Mouse (Mus musculus) testis, adult 2 months (tissue): ENCODE results near the gene A430078G23Rik. TPM values are rescaled to one million over a fixed set of nuclear protein-coding genes. Genes with fewer than 3 reads are reported as not detected.
"Not testable (repeated sequence)": the region's sequence is repeated elsewhere in the genome, so short reads cannot be mapped to it uniquely, and the experiment has no call there.

Source experiments
- H3K27ac ChIP-seq: fragments of 200-500 bp; 2 replicates; pipeline ENCODE4 v1.5.1; 2012; ENCODE audit warnings: low read depth, low read length; ENCODE audit not compliant: control insufficient read depth, insufficient read depth
- H3K27me3 ChIP-seq: fragments of 200-500 bp; 2 replicates; pipeline ENCODE4 v1.6.1; 2012; ENCODE audit warnings: mild to moderate bottlenecking, low read length, moderate library complexity; ENCODE audit not compliant: control insufficient read depth, insufficient read depth
- H3K36me3 ChIP-seq: fragments of 200-500 bp; 2 replicates; pipeline ENCODE4 v1.6.1; 2012; ENCODE audit warnings: mild to moderate bottlenecking, low read length; ENCODE audit not compliant: control insufficient read depth, insufficient read depth
- H3K4me1 ChIP-seq: fragments of 200-500 bp; 2 replicates; pipeline ENCODE4 v1.6.1; 2012; ENCODE audit warnings: low read length; ENCODE audit not compliant: control insufficient read depth, insufficient read depth
- H3K4me3 ChIP-seq: fragments of 200-500 bp; 2 replicates; pipeline ENCODE4 v1.5.1; 2012; ENCODE audit warnings: low read depth, mild to moderate bottlenecking, low read length, moderate library complexity, mixed read lengths; ENCODE audit not compliant: control insufficient read depth
- CTCF ChIP-seq: fragments of 200-500 bp; IDR thresholded peaks from 2 replicates; pipeline ENCODE4 v1.5.1; 2012; ENCODE audit warnings: low read depth, mild to moderate bottlenecking, inconsistent platforms, low read length, moderate library complexity; ENCODE audit not compliant: control insufficient read depth, insufficient read depth, insufficient replicate concordance
- POLR2A ChIP-seq: fragments of 200-500 bp; IDR thresholded peaks from 2 replicates; pipeline ENCODE4 v1.6.1; 2012; ENCODE audit warnings: low read depth, mild to moderate bottlenecking, inconsistent platforms, low read length, moderate library complexity; ENCODE audit not compliant: control insufficient read depth
- polyA plus RNA-seq: library from polyadenylated mRNA; depleted of rRNA; stranded (reverse); fragments of >200 nt; gene quantifications from 2 replicates; pipeline ENCODE4 v1.2.3, GENCODE M21; 2012

Gene A430078G23Rik
- polyA plus RNA-seq, 1 experiment: 0.46 TPM

DNA sequence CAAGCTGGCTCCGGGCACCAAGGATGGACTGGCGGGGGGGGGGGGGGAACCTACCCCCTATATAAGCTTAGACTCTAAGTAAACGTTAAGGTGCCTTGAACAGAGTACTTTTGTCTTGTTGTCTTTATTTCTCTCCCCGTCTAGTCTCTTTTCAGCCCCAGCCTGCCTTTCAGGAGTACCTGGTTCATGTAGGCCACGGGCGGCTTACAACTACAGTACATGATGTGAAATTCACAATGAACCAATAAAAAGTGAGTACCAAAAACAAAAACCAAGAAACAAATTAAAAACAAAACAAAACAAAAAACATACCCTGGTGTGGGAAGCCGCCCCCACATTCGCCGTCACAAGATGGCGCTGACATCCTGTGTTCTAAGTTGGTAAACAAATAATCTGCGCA, 15.2 kb upstream of the A430078G23Rik start:
- TF ChIP-seq POLR2A (no peak), CTCF (no peak)
- Histone ChIP-seq H3K4me1 (no peaks in the 10 kb centered on the region), H3K36me3 (no peaks in the 10 kb centered on the region), H3K4me3 (no peak overlapping the region), H3K27ac (no peak overlapping the region), H3K27me3 (no peaks in the 10 kb centered on the region)

- H3K4me3 ChIP-seq, H3K27ac ChIP-seq, H3K27me3 ChIP-seq, H3K4me1 ChIP-seq, H3K36me3 ChIP-seq: not testable (repeated sequence)
Observed at GRCm38 (mm10) chr8:3340711-3341110, 12.5 kb upstream of the A430078G23Rik start.

DNA sequence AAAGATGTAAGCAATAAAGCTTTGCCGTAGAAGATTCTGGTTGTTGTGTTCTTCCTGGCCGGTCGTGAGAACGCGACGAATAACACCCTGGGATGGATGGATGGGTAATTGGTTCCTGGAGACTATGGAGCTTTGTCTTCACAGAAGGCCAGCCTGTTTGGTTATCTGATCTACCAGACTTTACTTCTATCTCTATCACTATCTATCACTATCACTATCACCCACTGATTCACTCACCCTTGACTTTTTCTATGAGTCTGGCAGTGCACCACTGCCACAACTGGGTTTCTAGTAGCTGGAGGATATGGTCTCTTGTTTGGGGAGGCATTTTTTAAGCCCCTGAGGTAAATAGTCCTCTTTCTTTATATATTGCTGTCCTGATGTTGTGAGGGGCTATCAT, 7.9 kb upstream of the A430078G23Rik start:
- Histone ChIP-seq H3K27me3 (no peaks in the 10 kb centered on the region), H3K4me3 (no peak overlapping the region), H3K4me1 (no peaks in the 10 kb centered on the region), H3K36me3 (no peaks in the 10 kb centered on the region), H3K27ac (no peak overlapping the region)
- TF ChIP-seq CTCF: no peak
- TF ChIP-seq POLR2A: no peak

GRCm38 (mm10) chr8:3346691-3347413, 6.4 kb upstream of the A430078G23Rik start:
- no peak overlapping the region for H3K27ac ChIP-seq
- H3K4me1 ChIP-seq: no peaks in the 10 kb centered on the region
- TF ChIP-seq CTCF: no peak
- no peak for TF ChIP-seq POLR2A
- no peaks in the 10 kb centered on the region for H3K27me3 ChIP-seq
- H3K4me3 ChIP-seq: no peak overlapping the region
- no peaks in the 10 kb centered on the region for H3K36me3 ChIP-seq

DNA sequence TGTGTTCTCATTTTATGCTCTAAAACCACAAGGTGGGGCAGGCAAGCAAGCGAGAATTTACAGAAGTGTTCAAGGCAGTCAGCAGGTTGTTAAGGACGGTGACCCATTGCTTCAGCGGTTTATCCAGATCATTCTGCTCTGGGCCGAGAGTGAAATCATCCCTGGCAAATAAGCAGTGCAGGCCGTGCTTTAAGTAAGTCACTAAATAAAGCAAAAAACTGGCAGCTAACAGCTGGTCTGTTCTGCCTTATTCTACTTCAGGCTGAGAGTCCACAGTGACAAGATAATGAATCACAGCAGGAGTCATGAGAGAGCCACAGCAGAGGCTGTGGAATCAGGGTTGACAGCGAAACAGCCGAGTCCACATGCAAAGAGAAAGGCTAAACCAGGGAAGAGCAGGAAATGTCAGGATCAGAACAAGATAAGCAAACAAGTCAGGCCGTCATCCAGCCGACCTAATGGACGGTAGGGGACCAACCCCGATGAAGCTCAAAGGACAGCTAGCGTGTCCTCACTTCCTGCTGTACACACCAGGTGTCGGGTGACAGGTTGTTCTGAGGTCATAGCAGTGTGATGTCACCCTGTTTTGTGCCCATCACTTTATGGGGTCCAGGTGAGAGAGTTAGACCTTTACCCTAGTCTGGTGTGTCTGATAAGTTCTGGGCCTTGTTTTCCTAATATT, 4.9 kb upstream of the A430078G23Rik start:
- no peak for TF ChIP-seq CTCF
- TF ChIP-seq POLR2A: no peak
- 0 out of 2 replicates have a peak, but pooled peaks cover 2% of the 10 kb centered on the region for H3K4me1 ChIP-seq
- H3K27ac ChIP-seq: no peak overlapping the region
- no peaks in the 10 kb centered on the region for H3K36me3 ChIP-seq
- no peaks in the 10 kb centered on the region for H3K27me3 ChIP-seq
- H3K4me3 ChIP-seq: no peak overlapping the region

- H3K27ac ChIP-seq: no peak overlapping the region
- TF ChIP-seq CTCF (no peak), POLR2A (no peak)
- H3K27me3 ChIP-seq: no peaks in the 10 kb centered on the region
- no peak overlapping the region for H3K4me3 ChIP-seq
- peaks cover 2% of the 10 kb centered on the region; the same call in 1 of the 2 replicates for H3K4me1 ChIP-seq
- no peaks in the 10 kb centered on the region for H3K36me3 ChIP-seq
Observed at GRCm38 (mm10) chr8:3350747-3351146, 2.5 kb upstream of the A430078G23Rik start.

DNA sequence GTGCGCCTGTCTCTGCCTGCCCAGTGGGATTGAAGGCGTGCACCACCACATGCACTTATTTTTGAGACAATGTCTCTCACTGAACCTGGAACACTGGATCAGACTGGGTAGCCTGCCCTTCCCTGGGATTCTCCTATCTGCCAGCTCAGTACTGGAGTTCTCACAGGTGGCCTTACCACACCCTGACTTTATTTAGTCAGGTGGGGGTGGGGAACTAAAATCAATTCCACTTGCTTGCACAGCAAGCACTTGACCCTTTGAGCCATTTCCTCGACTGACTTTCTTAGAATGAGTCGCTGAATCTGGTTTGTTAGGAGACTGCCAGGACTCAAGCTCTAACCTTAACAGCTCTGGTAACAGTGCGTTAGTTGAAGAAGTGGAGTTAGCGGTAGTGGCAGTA, 500 bp upstream of the A430078G23Rik start:
- Histone ChIP-seq H3K36me3 (no peaks in the 10 kb centered on the region), H3K4me1 (peaks cover 2% of the 10 kb centered on the region; the same call in 1 of the 2 replicates), H3K4me3 (no peak overlapping the region), H3K27ac (no peak overlapping the region), H3K27me3 (no peaks in the 10 kb centered on the region)
- TF ChIP-seq CTCF: no peak
- TF ChIP-seq POLR2A: no peak

DNA sequence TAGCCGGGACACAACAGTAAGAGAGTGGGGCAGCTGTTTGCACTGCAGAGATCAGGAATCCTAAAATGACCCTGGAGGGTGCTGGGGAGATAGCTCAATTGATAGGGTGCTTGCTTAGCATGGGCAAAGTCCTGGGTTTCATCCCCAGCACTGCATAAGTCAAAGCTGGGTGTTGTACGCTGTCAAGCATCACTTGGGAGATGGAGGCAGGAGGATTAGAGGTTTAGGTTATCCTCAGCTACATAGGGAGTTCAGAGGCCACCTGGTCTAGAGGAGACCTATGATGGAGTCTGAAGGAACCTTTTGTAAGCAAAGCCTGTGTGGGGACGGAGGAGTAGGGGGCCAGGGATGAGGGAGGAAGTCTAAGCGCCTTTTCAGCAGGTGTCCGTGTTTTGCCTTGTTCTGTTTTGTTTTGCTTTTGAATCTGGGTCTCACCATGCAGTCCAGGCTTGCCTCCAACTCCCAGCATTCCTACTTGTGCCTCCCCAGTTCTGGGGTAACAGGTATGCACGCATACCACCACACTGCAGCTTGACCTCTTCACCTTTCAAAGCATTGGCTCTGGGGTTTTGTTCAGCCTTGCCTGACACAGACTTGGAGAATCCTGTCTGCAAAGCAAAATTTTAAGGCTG, 712 bp downstream of the A430078G23Rik start:
- no peak overlapping the region for H3K27ac ChIP-seq
- no peak for TF ChIP-seq CTCF
- no peak for TF ChIP-seq POLR2A
- H3K4me1 ChIP-seq: peaks cover 2% of the 10 kb centered on the region; the same call in 1 of the 2 replicates
- no peaks in the 10 kb centered on the region for H3K27me3 ChIP-seq
- H3K36me3 ChIP-seq: no peaks in the 10 kb centered on the region
- H3K4me3 ChIP-seq: no peak overlapping the region
